Mouse (Mus musculus) cerebellum, adult 11 months (tissue): ENCODE results near the gene Rubcnl.

Experiments used
- DNase-seq: peaks from one replicate; pipeline ENCODE4 v3.0.0; 2022

Gene Rubcnl

GRCm38 (mm10) chr14:75071091-75071490 lies 55.3 kb downstream of the Rubcnl start:
- no peak for DNase-seq

GRCm38 (mm10) chr14:75075299-75076180 lies 59.7 kb downstream of the Rubcnl start:
- DNase-seq: no peak

- no peak for DNase-seq
These were observed 62.1 kb downstream of the Rubcnl start for GRCm38 (mm10) chr14:75077946-75078345.
